Mouse (Mus musculus) lung, adult 2 months (tissue): ENCODE data around the gene Golgb1.

Experiments
- CTCF ChIP-seq: fragments of 200-500 bp; IDR thresholded peaks from 2 replicates; pipeline ENCODE4 v1.5.1; 2011; ENCODE audit warnings: mild to moderate bottlenecking, low read length, control low read depth; ENCODE audit not compliant: insufficient read depth
- POLR2A ChIP-seq: fragments of 200-500 bp; IDR thresholded peaks from 2 replicates; pipeline ENCODE4 v1.6.1; 2011; ENCODE audit warnings: low read depth, mild to moderate bottlenecking, control low read depth, low read length, borderline replicate concordance; ENCODE audit errors: extremely low read depth

GRCm38 (mm10) chr16:36934131-36934840 lies 59.3 kb downstream of the Golgb1 start:
- no peak for TF ChIP-seq CTCF
- TF ChIP-seq POLR2A, result no peak
